Mouse (Mus musculus) midbrain, embryonic 16.5 days (tissue): ENCODE data around the gene Vrtn. TPM values are rescaled to one million over a fixed set of nuclear protein-coding genes. Genes with fewer than 3 reads are reported as not detected.

Experiments used
- ATAC-seq: fragments of 200-750 bp; cut with Nextera tagmentation; 2 replicates; pipeline ENCODE4 v1.8.0; 2017; ENCODE audit warnings: moderate TSS enrichment
- H3K27ac ChIP-seq: fragments of 300-500 bp; sonication (generic); 2 replicates; pipeline ENCODE4 v1.5.1; 2014; ENCODE audit warnings: mild to moderate bottlenecking, low read length, mixed read lengths
- H3K27me3 ChIP-seq: fragments of 300-500 bp; sonication (generic); 2 replicates; pipeline ENCODE4 v1.6.1; 2014; ENCODE audit warnings: low read depth, low read length, mixed read lengths; ENCODE audit not compliant: control insufficient read depth, insufficient read depth
- H3K36me3 ChIP-seq: fragments of 300-500 bp; sonication (generic); 2 replicates; pipeline ENCODE4 v1.6.1; 2014; ENCODE audit warnings: mild to moderate bottlenecking, low read length, moderate library complexity, mixed read lengths; ENCODE audit not compliant: control insufficient read depth, insufficient read depth
- H3K4me1 ChIP-seq: fragments of 300-500 bp; sonication (generic); 2 replicates; pipeline ENCODE4 v1.6.1; 2014; ENCODE audit warnings: mild to moderate bottlenecking, low read length, mixed read lengths; ENCODE audit not compliant: control insufficient read depth, insufficient read depth
- H3K4me2 ChIP-seq: fragments of 300-500 bp; sonication (generic); 2 replicates; pipeline ENCODE4 v1.6.1; 2014; ENCODE audit warnings: mild to moderate bottlenecking, low read length, mixed read lengths
- H3K4me3 ChIP-seq: fragments of 300-500 bp; sonication (generic); 2 replicates; pipeline ENCODE4 v1.5.1; 2014; ENCODE audit warnings: low read depth, mild to moderate bottlenecking, low read length, moderate library complexity, mixed read lengths
- H3K9ac ChIP-seq: fragments of 300-500 bp; sonication (generic); 2 replicates; pipeline ENCODE4 v1.6.1; 2014; ENCODE audit warnings: low read depth, low read length, mixed read lengths
- H3K9me3 ChIP-seq: fragments of 300-500 bp; sonication (generic); replicated peaks from 2 replicates; pipeline ENCODE4 v1.6.1; 2014; ENCODE audit warnings: mild to moderate bottlenecking, low read length, mixed read lengths; ENCODE audit not compliant: control insufficient read depth, poor library complexity, severe bottlenecking
- WGBS: fragments of 180-500 bp; shearing (Covaris S2); extraction: QIAGEN DNeasy Blood & Tissue Kit; methylation state at CpG from one replicate; pipeline ENCODE4 v1.1.7; 2014; 5-methylcytosine and 5-hydroxymethylcytosine counted together
- polyA plus RNA-seq: library from polyadenylated mRNA; unstranded; fragments of >200 nt; fragmentation: Nextera tagmentation; extraction: Ambion mirVana; gene quantifications from 2 replicates; pipeline ENCODE4 v1.2.1, GENCODE M21; 2015

Gene Vrtn
- polyA plus RNA-seq, 1 experiment from 2014 or later, result 0.08 TPM

- no peak overlapping the region for H3K4me3 ChIP-seq
- peaks cover 7% of the 10 kb centered on the region; the same call in 1 of the 2 replicates for H3K4me1 ChIP-seq
- H3K36me3 ChIP-seq, result no peaks in the 10 kb centered on the region
- 35% methylated on average over 10 of the region's 10 CpGs for WGBS
- H3K9ac ChIP-seq, result no peak overlapping the region
- H3K4me2 ChIP-seq, result no peak overlapping the region
- no peak for ATAC-seq
- no peaks in the 10 kb centered on the region for H3K9me3 ChIP-seq
- H3K27me3 ChIP-seq, result no peaks in the 10 kb centered on the region
- no peak overlapping the region for H3K27ac ChIP-seq
These were observed 30.8 kb downstream of the Vrtn start for GRCm38 (mm10) chr12:84671646-84672045.

GRCm38 (mm10) chr12:84674666-84675526 lies 34.1 kb downstream of the Vrtn start:
- peak; percentile 54; the same call in 1 of the 2 replicates for ATAC-seq
- Histone ChIP-seq H3K27ac (no peak overlapping the region), H3K36me3 (no peaks in the 10 kb centered on the region), H3K9ac (no peak overlapping the region), H3K9me3 (no peaks in the 10 kb centered on the region), H3K4me1 (peaks cover 7% of the 10 kb centered on the region; the same call in 1 of the 2 replicates), H3K4me2 (no peak overlapping the region), H3K27me3 (no peaks in the 10 kb centered on the region), H3K4me3 (no peak overlapping the region)
- WGBS, result 34% methylated on average over 14 of the region's 14 CpGs

GRCm38 (mm10) chr12:84676011-84676410 lies 35.2 kb downstream of the Vrtn start:
- Histone ChIP-seq H3K4me1 (peaks cover 7% of the 10 kb centered on the region; the same call in 1 of the 2 replicates), H3K4me2 (no peak overlapping the region), H3K27ac (no peak overlapping the region), H3K4me3 (no peak overlapping the region), H3K9me3 (no peaks in the 10 kb centered on the region), H3K9ac (no peak overlapping the region), H3K36me3 (no peaks in the 10 kb centered on the region), H3K27me3 (no peaks in the 10 kb centered on the region)
- 65% methylated on average over 3 of the region's 3 CpGs for WGBS
- no peak for ATAC-seq

- no peak for ATAC-seq
- H3K36me3 ChIP-seq, result no peaks in the 10 kb centered on the region
- no peak overlapping the region for H3K4me2 ChIP-seq
- no peaks in the 10 kb centered on the region for H3K9me3 ChIP-seq
- H3K4me1 ChIP-seq, result no peaks in the 10 kb centered on the region
- 71% methylated on average over 7 of the region's 7 CpGs for WGBS
- H3K4me3 ChIP-seq, result no peak overlapping the region
- no peak overlapping the region for H3K9ac ChIP-seq
- no peak overlapping the region for H3K27ac ChIP-seq
- H3K27me3 ChIP-seq, result no peaks in the 10 kb centered on the region
These were observed 43.8 kb downstream of the Vrtn start for GRCm38 (mm10) chr12:84684569-84684968.

- Histone ChIP-seq H3K27me3 (no peaks in the 10 kb centered on the region), H3K36me3 (no peaks in the 10 kb centered on the region), H3K4me2 (no peak overlapping the region), H3K9me3 (no peaks in the 10 kb centered on the region), H3K9ac (no peak overlapping the region), H3K27ac (no peak overlapping the region), H3K4me3 (no peak overlapping the region), H3K4me1 (no peaks in the 10 kb centered on the region)
- ATAC-seq, result no peak
- WGBS, result 6% methylated on average over 4 of the region's 4 CpGs
These were observed 45.4 kb downstream of the Vrtn start for GRCm38 (mm10) chr12:84686176-84686575.

GRCm38 (mm10) chr12:84687531-84687930 lies 46.7 kb downstream of the Vrtn start:
- Histone ChIP-seq H3K9me3 (no peaks in the 10 kb centered on the region), H3K4me1 (no peaks in the 10 kb centered on the region), H3K27ac (no peak overlapping the region), H3K4me2 (no peak overlapping the region), H3K9ac (no peak overlapping the region), H3K27me3 (no peaks in the 10 kb centered on the region), H3K36me3 (no peaks in the 10 kb centered on the region), H3K4me3 (no peak overlapping the region)
- ATAC-seq, result no peak
- 89% methylated on average over 4 of the region's 4 CpGs for WGBS

- Histone ChIP-seq H3K4me1 (no peaks in the 10 kb centered on the region), H3K9me3 (no peaks in the 10 kb centered on the region), H3K4me2 (no peak overlapping the region), H3K36me3 (no peaks in the 10 kb centered on the region), H3K9ac (no peak overlapping the region), H3K4me3 (no peak overlapping the region), H3K27me3 (no peaks in the 10 kb centered on the region), H3K27ac (no peak overlapping the region)
- WGBS, result 90% methylated on average over 11 of the region's 11 CpGs
- ATAC-seq, result no peak
These were observed 48.2 kb downstream of the Vrtn start for GRCm38 (mm10) chr12:84689051-84689450.

GRCm38 (mm10) chr12:84691347-84691746 lies 50.5 kb downstream of the Vrtn start:
- Histone ChIP-seq H3K27me3 (peaks cover 3% of the 10 kb centered on the region; the same call in 1 of the 2 replicates), H3K4me1 (no peaks in the 10 kb centered on the region), H3K36me3 (no peaks in the 10 kb centered on the region), H3K9me3 (no peaks in the 10 kb centered on the region), H3K4me3 (no peak overlapping the region), H3K9ac (no peak overlapping the region), H3K4me2 (no peak overlapping the region), H3K27ac (no peak overlapping the region)
- no peak for ATAC-seq

GRCm38 (mm10) chr12:84692141-84692540 lies 51.3 kb downstream of the Vrtn start:
- WGBS, result 87% methylated on average over 6 of the region's 6 CpGs
- no peak overlapping the region for H3K9ac ChIP-seq
- H3K27ac ChIP-seq, result no peak overlapping the region
- H3K4me2 ChIP-seq, result no peak overlapping the region
- no peaks in the 10 kb centered on the region for H3K9me3 ChIP-seq
- peaks cover 4% of the 10 kb centered on the region; the same call in 1 of the 2 replicates for H3K27me3 ChIP-seq
- H3K36me3 ChIP-seq, result no peaks in the 10 kb centered on the region
- ATAC-seq, result no peak
- peaks cover 2% of the 10 kb centered on the region; the same call in 1 of the 2 replicates for H3K4me1 ChIP-seq
- H3K4me3 ChIP-seq, result no peak overlapping the region
